Mouse (Mus musculus) heart, adult 2 months (tissue): ENCODE data around the gene Grk3. TPM values are rescaled to one million over a fixed set of nuclear protein-coding genes. Genes with fewer than 3 reads are reported as not detected.

Experiments
- DNase-seq, 2 experiments: peaks; one replicate each; pipeline ENCODE4 v3.0.0; 2021
- H3K27ac ChIP-seq: fragments of 200-600 bp; 2 replicates; pipeline ENCODE4 v1.8.1; 2022
- H3K27me3 ChIP-seq: fragments of 200-500 bp; 2 replicates; pipeline ENCODE4 v1.6.1; 2012; ENCODE audit warnings: mild to moderate bottlenecking, low read length, inconsistent platforms, mixed read lengths; ENCODE audit not compliant: control insufficient read depth, insufficient read depth
- H3K36me3 ChIP-seq: fragments of 200-500 bp; 2 replicates; pipeline ENCODE4 v1.6.1; 2012; ENCODE audit warnings: low read length, inconsistent platforms; ENCODE audit not compliant: control insufficient read depth, insufficient read depth
- H3K4me1 ChIP-seq: fragments of 200-500 bp; 2 replicates; pipeline ENCODE4 v1.6.1; 2011; ENCODE audit warnings: low read length; ENCODE audit not compliant: control insufficient read depth, insufficient read depth
- H3K4me3 ChIP-seq: fragments of 200-600 bp; 2 replicates; pipeline ENCODE4 v1.8.1; 2022
- H3K79me2 ChIP-seq: fragments of 200-500 bp; replicated peaks from 2 replicates; pipeline ENCODE4 v1.6.1; 2012; ENCODE audit warnings: mild to moderate bottlenecking, inconsistent platforms, low read length, moderate library complexity, mixed read lengths; ENCODE audit not compliant: control insufficient read depth, insufficient read depth
- H3K9ac ChIP-seq: fragments of 200-500 bp; 2 replicates; pipeline ENCODE4 v1.6.1; 2012; ENCODE audit warnings: low read depth, mild to moderate bottlenecking, control low read depth, inconsistent platforms, low read length, mixed read lengths
- CTCF ChIP-seq: fragments of 200-600 bp; IDR thresholded peaks from 2 replicates; pipeline ENCODE4 v1.8.1; 2022; ENCODE audit warnings: antibody characterized with exemption, mild to moderate bottlenecking, moderate library complexity
- EP300 ChIP-seq: fragments of 200-500 bp; IDR thresholded peaks from 2 replicates; pipeline ENCODE4 v1.6.1; 2011; ENCODE audit warnings: low read depth, low read length, control low read depth; ENCODE audit not compliant: insufficient read depth
- POLR2A ChIP-seq: fragments of 200-500 bp; IDR thresholded peaks from 2 replicates; pipeline ENCODE4 v1.6.1; 2011; ENCODE audit warnings: mild to moderate bottlenecking, low read depth, low read length, control low read depth; ENCODE audit not compliant: insufficient read depth
- WGBS: fragments of 180-500 bp; shearing (Covaris S2); methylation state at CpG from one replicate; pipeline ENCODE4 v1.1.7; 2018; 5-methylcytosine and 5-hydroxymethylcytosine counted together
- intact Hi-C: fragments of 180-260 bp; cut with DNase I; formaldehyde crosslinking; loops from one replicate; pipeline ENCODE4 v1.15.1; 2025
- polyA plus RNA-seq: library from polyadenylated mRNA; depleted of rRNA; stranded (reverse); fragments of >200 nt; gene quantifications from 2 replicates; pipeline ENCODE4 v1.2.3, GENCODE M21; 2012
- total RNA-seq, 2 experiments: library from RNA; stranded (reverse); gene quantifications; 2 replicates each; pipeline ENCODE4 v1.2.3; 2021

Grk3 gene
- total and polyA plus RNA-seq, 3 experiments = 4.9 to 8.4 (median 5.2) TPM

DNA sequence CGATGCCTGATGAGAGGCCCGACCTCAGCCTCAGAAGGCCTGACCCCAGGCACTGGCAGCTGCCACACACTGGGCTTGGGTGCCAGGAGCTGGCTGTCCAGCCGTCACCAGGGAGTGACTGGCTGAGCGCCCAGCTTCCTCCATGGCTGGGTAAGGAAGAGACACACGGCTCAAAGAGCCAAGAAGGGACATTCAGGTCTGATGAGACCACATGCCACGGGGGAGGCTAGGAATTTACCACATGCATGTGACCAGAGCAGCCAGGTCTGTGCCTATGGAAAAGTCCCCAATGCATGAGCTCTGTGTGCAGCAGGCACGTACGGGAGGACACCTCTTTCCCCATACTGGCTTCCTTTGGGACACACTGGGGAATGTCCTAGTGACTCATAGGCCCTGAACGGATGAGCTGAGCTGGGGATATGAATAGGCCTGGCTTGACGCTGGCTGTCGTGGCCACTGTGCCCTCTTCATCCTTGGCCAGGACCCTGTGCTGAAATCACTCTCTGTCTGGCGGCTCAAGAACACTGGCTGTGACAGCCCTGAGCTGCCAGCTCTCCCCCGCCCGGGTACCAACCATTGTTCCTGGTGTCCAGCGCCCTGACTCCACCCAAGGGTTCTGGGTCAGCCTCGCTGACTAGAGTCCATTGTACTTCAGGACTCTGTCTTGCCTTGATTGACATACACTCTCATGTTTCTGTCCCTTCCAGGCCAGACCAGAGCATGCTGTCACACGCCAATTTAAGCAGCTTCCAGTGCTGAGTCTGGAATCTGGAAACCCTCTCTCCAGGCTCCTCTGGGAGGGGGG is 128.7 kb downstream of the Grk3 start:
- Histone ChIP-seq H3K4me3 (no peak overlapping the region), H3K36me3 (no peaks in the 10 kb centered on the region), H3K27me3 (no peaks in the 10 kb centered on the region), H3K79me2 (peaks cover 1% of the 10 kb centered on the region; the same call in 1 of the 2 replicates), H3K27ac (peak overlapping the region; percentile 80), H3K4me1 (peaks cover 13% of the 10 kb centered on the region; the same call in 1 of the 2 replicates), H3K9ac (peak overlapping the region; percentile 6; the same call in 1 of the 2 replicates)
- intact Hi-C loops = no loop called here
- 25% methylated on average over 17 of the region's 17 CpGs for WGBS
- peak; percentile 70 to 84 for DNase-seq
- 0 out of 2 replicates have a peak, but pooled peaks have one; percentile 39 for TF ChIP-seq EP300
- no peak for TF ChIP-seq CTCF

DNA sequence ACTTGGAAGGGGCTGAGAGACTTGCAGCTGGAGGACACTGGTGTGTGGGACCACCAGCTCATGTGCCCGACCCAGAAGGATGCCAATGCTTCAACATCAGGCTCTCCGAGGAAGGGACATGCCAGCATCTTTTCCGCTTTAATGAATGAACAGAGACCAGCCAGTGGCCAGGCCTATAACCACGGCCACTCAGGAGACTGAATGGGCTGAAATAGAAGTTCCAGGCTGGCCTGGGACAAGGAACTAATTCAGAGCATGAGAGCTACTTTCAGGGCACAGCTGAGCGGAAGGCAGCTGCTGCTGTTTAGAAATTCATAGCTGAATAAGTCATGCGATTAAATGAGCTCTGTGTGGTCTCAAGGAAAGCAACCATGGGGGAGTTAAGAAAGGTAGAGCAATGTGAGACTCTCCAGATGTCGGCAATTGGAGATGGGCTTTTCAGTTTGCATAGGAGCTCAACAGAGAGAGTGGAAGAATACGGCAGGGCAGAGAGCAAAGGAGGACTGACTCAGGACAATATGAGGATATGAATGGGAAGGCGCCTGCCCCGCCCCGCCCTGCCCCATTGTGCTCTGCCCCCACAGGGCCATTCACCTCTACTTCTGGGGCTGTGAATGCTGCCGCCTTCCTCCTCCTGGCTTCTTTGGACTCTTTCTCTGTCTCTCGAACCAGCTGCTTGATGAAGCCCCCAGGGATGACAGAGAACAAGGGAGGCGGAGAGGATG is 138.0 kb downstream of the Grk3 start:
- Histone ChIP-seq H3K27ac (no peak overlapping the region), H3K4me1 (peaks cover 2% of the 10 kb centered on the region; the same call in 1 of the 2 replicates), H3K79me2 (no peaks in the 10 kb centered on the region), H3K4me3 (no peak overlapping the region), H3K36me3 (no peaks in the 10 kb centered on the region), H3K27me3 (no peaks in the 10 kb centered on the region), H3K9ac (no peak overlapping the region)
- no peak for DNase-seq
- TF ChIP-seq POLR2A (no peak), CTCF (no peak), EP300 (no peak)
- 63% methylated on average over 14 of the region's 14 CpGs for WGBS
- intact Hi-C loops = loop anchor here (5.0 to 10.0 kb wide), 2 partner anchors 45 to 347 kb away; partner anchors contain the start of genes 2900026A02Rik and Tmem211

DNA sequence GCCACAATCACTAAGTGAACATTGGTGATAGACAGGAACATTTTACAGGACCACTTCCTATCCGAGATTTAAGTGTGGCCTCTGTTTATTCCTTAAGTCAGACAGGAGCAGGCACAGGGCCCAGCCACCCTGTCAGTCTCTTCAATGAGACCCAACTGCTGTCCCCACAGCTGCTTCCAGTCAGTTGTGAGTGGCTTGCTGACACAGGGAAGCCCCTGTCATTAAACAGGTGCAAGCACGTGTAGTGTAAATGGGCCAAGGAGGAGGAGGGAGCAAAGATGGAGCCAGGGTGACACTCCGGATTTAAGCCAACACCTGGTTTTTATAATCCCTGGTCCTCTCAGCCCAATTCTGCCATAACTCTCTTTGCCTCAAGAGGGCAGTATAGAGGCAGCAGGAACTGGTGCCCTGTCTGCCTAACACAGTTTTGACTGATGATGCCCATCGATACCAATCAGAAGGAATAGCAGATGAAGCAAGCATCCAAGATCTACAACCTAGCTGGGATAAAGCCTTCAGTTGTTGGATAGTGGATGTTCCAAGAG is 138.7 kb downstream of the Grk3 start:
- no peak overlapping the region for H3K9ac ChIP-seq
- no peak overlapping the region for H3K27ac ChIP-seq
- no peaks in the 10 kb centered on the region for H3K27me3 ChIP-seq
- DNase-seq = no peak
- 24% methylated on average over 4 of the region's 4 CpGs for WGBS
- no peaks in the 10 kb centered on the region for H3K79me2 ChIP-seq
- intact Hi-C loops = loop anchor here (5.0 to 10.0 kb wide), 2 partner anchors 45 to 348 kb away; partner anchors contain the start of genes 2900026A02Rik and Tmem211
- TF ChIP-seq CTCF (peak; percentile 93), POLR2A (no peak)
- H3K36me3 ChIP-seq = no peaks in the 10 kb centered on the region
- peaks cover 2% of the 10 kb centered on the region; the same call in 1 of the 2 replicates for H3K4me1 ChIP-seq
- H3K4me3 ChIP-seq = no peak overlapping the region

DNA sequence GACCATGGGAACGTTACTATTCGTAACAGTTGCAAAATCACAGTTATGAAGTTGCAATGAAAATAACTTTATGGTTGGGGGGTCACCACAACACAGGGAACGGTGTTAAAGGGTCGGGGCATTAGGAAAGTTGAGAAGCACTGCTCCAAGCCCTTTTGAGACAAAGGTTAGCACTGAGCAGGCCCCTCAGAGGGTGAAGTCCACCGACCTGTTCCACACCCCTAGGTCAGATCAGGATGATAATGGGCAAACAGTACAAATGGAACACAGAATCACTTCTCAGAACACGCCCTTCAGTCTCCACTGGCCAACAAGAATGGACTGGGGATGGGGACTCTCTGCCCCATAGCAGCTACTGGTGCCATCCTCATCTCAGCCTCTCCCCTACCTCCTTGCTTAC is 142.6 kb downstream of the Grk3 start:
- 73% methylated on average over 6 of the region's 6 CpGs for WGBS
- TF ChIP-seq EP300 = no peak
- no peak for TF ChIP-seq CTCF
- no peak for TF ChIP-seq POLR2A
- H3K4me3 ChIP-seq = no peak overlapping the region
- intact Hi-C loops = loop anchor here (2.0 to 10.0 kb wide), 2 partner anchors 142 to 352 kb away; partner anchors contain the start of genes 2900026A02Rik, Grk3 and Tmem211
- no peak overlapping the region for H3K9ac ChIP-seq
- DNase-seq = no peak
- H3K27me3 ChIP-seq = no peaks in the 10 kb centered on the region
- H3K79me2 ChIP-seq = no peaks in the 10 kb centered on the region
- no peak overlapping the region for H3K27ac ChIP-seq
- H3K4me1 ChIP-seq = no peaks in the 10 kb centered on the region
- H3K36me3 ChIP-seq = no peaks in the 10 kb centered on the region

DNA sequence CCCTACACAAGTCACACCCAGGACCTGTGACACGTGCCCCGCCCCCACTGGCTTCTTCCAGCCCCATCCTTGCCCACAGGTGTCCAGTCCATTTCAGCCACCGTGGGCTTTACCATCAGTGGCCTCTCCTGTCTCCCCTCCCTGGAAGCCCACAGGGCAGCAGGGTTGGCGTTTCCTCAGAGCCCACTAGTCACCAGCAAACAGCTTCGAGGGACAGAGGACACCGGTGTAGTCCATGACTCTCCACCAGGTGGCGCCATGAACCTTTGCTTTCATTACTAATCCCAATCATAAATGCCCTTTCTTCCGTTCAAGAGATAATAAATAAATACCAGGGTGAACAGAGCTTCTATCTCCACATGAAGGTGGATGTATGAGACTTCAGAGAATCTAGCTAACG is 144.9 kb downstream of the Grk3 start:
- intact Hi-C loops = loop anchor here (1.0 to 10.0 kb wide), 2 partner anchors 184 to 354 kb away; partner anchors contain the start of genes 2900026A02Rik and Tmem211
- peak; percentile 48 to 80 for DNase-seq
- no peak overlapping the region for H3K27ac ChIP-seq
- H3K36me3 ChIP-seq = no peaks in the 10 kb centered on the region
- peak; percentile 92 for TF ChIP-seq CTCF
- TF ChIP-seq POLR2A = no peak
- 0 out of 2 replicates have a peak, but pooled peaks have one; percentile 58 for TF ChIP-seq EP300
- no peaks in the 10 kb centered on the region for H3K79me2 ChIP-seq
- no peaks in the 10 kb centered on the region for H3K27me3 ChIP-seq
- H3K4me1 ChIP-seq = no peaks in the 10 kb centered on the region
- H3K4me3 ChIP-seq = no peak overlapping the region
- no peak overlapping the region for H3K9ac ChIP-seq
- WGBS = 24% methylated on average over 9 of the region's 9 CpGs
